Mouse (Mus musculus) Patski (cell line): ENCODE data around the gene Ggt5. TPM values are rescaled to one million over a fixed set of nuclear protein-coding genes. Genes with fewer than 3 reads are reported as not detected.

Experiments
- ATAC-seq: fragments of 100-300 bp; one replicate; pipeline ENCODE4 v1.8.0; 2021
- CTCF ChIA-PET: fragments of 350-600 bp; sonication (Branson Sonifier 250); formaldehyde crosslinking; loops from one replicate; lab custom pipeline; 2022; ENCODE audit warnings: inconsistent platforms; lab: Charles Lee
- POLR2A ChIA-PET: fragments of 350-600 bp; sonication (Branson Sonifier 250); formaldehyde crosslinking; loops from one replicate; lab custom pipeline; 2022; ENCODE audit warnings: antibody characterized with exemption, inconsistent platforms; lab: Charles Lee
- DNase-seq: peaks from one replicate; pipeline ENCODE4 v3.0.0-alpha.2; 2011; ENCODE audit warnings: low read depth, low spot score
- H3K27me3 ChIP-seq: fragments of 371-371 bp; one replicate; pipeline ENCODE4 v1.5.1; 2021
- CTCF ChIP-seq: fragments of 100-300 bp; IDR thresholded peaks from one replicate; pipeline ENCODE4 v1.5.1; 2021
- in situ Hi-C: fragments of 300-500 bp; cut with MboI; formaldehyde crosslinking; loops from 3 replicates; pipeline ENCODE4 v1.11.1; 2018; ENCODE audit warnings: low pct_unique_long_range_greater_than_20kb, mixed read lengths
- polyA plus RNA-seq: library from polyadenylated mRNA; unstranded; gene quantifications from one replicate; pipeline ENCODE4 v1.2.3, GENCODE M21; 2021

Gene Ggt5
- not detected for polyA plus RNA-seq

GRCm38 (mm10) chr10:75589129-75589528, at the start of gene Ggt5:
Gene Ggt5 (plus strand): TSS chr10:75589340.
- ATAC-seq (no peak), DNase-seq (no peak)
- CTCF ChIA-PET: interaction anchor here (3.4 kb wide), 1 partner anchor 115 kb away, joined by 14 read pairs; no protein-coding TSS in a partner anchor
- POLR2A ChIA-PET: no interaction called here
- in situ Hi-C loops: loop anchor here (5.0 kb wide), 4 partner anchors 48 to 363 kb away; partner anchors contain the start of gene Gm5134
- no peak for TF ChIP-seq CTCF
- no peaks in the 10 kb centered on the region for H3K27me3 ChIP-seq

- H3K27me3 ChIP-seq: no peaks in the 10 kb centered on the region
- no peak for TF ChIP-seq CTCF
- in situ Hi-C loops: no loop called here
- ChIA-PET POLR2A (interaction anchor here (0.5 kb wide), 1 partner anchor 26 kb away, joined by 3 read pairs; no protein-coding TSS in a partner anchor), CTCF (interaction anchor here (0.9 to 1.0 kb wide), 2 partner anchors 9 to 12 kb away, joined by 3 to 4 read pairs; no protein-coding TSS in a partner anchor)
- ATAC-seq (no peak), DNase-seq (no peak)
These were observed 41.2 kb upstream of the Ggt5 start for GRCm38 (mm10) chr10:75547901-75548300.

GRCm38 (mm10) chr10:75548486-75548885, 40.7 kb upstream of the Ggt5 start:
- H3K27me3 ChIP-seq: no peaks in the 10 kb centered on the region
- no peak for TF ChIP-seq CTCF
- ATAC-seq (peak; percentile 89), DNase-seq (peak; percentile 84)
- in situ Hi-C loops: no loop called here
- ChIA-PET CTCF (interaction anchor here (0.9 to 1.0 kb wide), 2 partner anchors 10 to 13 kb away, joined by 3 to 4 read pairs; no protein-coding TSS in a partner anchor), POLR2A (interaction anchor here (0.5 to 0.7 kb wide), 5 partner anchors 10 to 76 kb away, joined by 3 to 5 read pairs (median 3); no protein-coding TSS in a partner anchor)

- H3K27me3 ChIP-seq: no peaks in the 10 kb centered on the region
- POLR2A ChIA-PET: interaction anchor here (0.7 kb wide), 1 partner anchor 112 kb away, joined by 3 read pairs; no protein-coding TSS in a partner anchor
- DNase-seq: no peak
- in situ Hi-C loops: no loop called here
- no peak for TF ChIP-seq CTCF
- CTCF ChIA-PET: interaction anchor here (0.7 kb wide), 1 partner anchor 9 kb away, joined by 3 read pairs; no protein-coding TSS in a partner anchor
- no peak for ATAC-seq
These were observed 39.3 kb upstream of the Ggt5 start for GRCm38 (mm10) chr10:75549886-75550285.

- in situ Hi-C loops: no loop called here
- ChIA-PET CTCF (no interaction called here), POLR2A (interaction anchor here (0.6 kb wide), 1 partner anchor 755 kb away, joined by 4 read pairs; no protein-coding TSS in a partner anchor)
- H3K27me3 ChIP-seq: no peaks in the 10 kb centered on the region
- no peak for ATAC-seq
- DNase-seq: no peak
- TF ChIP-seq CTCF: no peak
These were observed 38.0 kb upstream of the Ggt5 start for GRCm38 (mm10) chr10:75551175-75551574.

- ChIA-PET POLR2A (interaction anchor here (0.6 kb wide), 1 partner anchor 754 kb away, joined by 4 read pairs; no protein-coding TSS in a partner anchor), CTCF (no interaction called here)
- TF ChIP-seq CTCF: no peak
- DNase-seq (no peak), ATAC-seq (no peak)
- no peaks in the 10 kb centered on the region for H3K27me3 ChIP-seq
- in situ Hi-C loops: no loop called here
These were observed 37.0 kb upstream of the Ggt5 start for GRCm38 (mm10) chr10:75552106-75552505.

GRCm38 (mm10) chr10:75552701-75553450, 36.3 kb upstream of the Ggt5 start:
- POLR2A ChIA-PET: no interaction called here
- DNase-seq (no peak), ATAC-seq (no peak)
- in situ Hi-C loops: no loop called here
- no peaks in the 10 kb centered on the region for H3K27me3 ChIP-seq
- CTCF ChIA-PET: no interaction called here
- TF ChIP-seq CTCF: no peak

GRCm38 (mm10) chr10:75554090-75554489, 35.0 kb upstream of the Ggt5 start:
- ChIA-PET CTCF (no interaction called here), POLR2A (no interaction called here)
- in situ Hi-C loops: no loop called here
- ATAC-seq: no peak
- DNase-seq: no peak
- TF ChIP-seq CTCF: no peak
- H3K27me3 ChIP-seq: no peaks in the 10 kb centered on the region

- in situ Hi-C loops: no loop called here
- ChIA-PET CTCF (no interaction called here), POLR2A (interaction anchor here (0.6 kb wide), 1 partner anchor 32 kb away, joined by 3 read pairs; no protein-coding TSS in a partner anchor)
- DNase-seq (no peak), ATAC-seq (no peak)
- TF ChIP-seq CTCF: no peak
- H3K27me3 ChIP-seq: no peaks in the 10 kb centered on the region
These were observed 33.6 kb upstream of the Ggt5 start for GRCm38 (mm10) chr10:75555557-75555956.

- TF ChIP-seq CTCF: no peak
- POLR2A ChIA-PET: no interaction called here
- in situ Hi-C loops: no loop called here
- H3K27me3 ChIP-seq: no peaks in the 10 kb centered on the region
- ATAC-seq (no peak), DNase-seq (no peak)
- CTCF ChIA-PET: interaction anchor here (1.2 kb wide), 1 partner anchor 9 kb away, joined by 5 read pairs; no protein-coding TSS in a partner anchor
These were observed 33.1 kb upstream of the Ggt5 start for GRCm38 (mm10) chr10:75556026-75556425.

- no peaks in the 10 kb centered on the region for H3K27me3 ChIP-seq
- ATAC-seq: no peak
- no peak for TF ChIP-seq CTCF
- in situ Hi-C loops: no loop called here
- POLR2A ChIA-PET: interaction anchor here (0.6 kb wide), 1 partner anchor 10 kb away, joined by 3 read pairs; no protein-coding TSS in a partner anchor
- DNase-seq: no peak
- CTCF ChIA-PET: interaction anchor here (0.9 kb wide), 1 partner anchor 8 kb away, joined by 3 read pairs; no protein-coding TSS in a partner anchor
These were observed 30.6 kb upstream of the Ggt5 start for GRCm38 (mm10) chr10:75558515-75558914.
